In genomic region chr2:120185527-120186276, GRCm38 (mm10) we compare ENCODE assay signal across 10 mouse cellular contexts. TPM values are rescaled to one million over a fixed set of nuclear protein-coding genes. Genes with fewer than 3 reads are reported as not detected.
DNase-seq lines count a peak whose midpoint lies in the region; ATAC-seq and TF ChIP-seq lines count a peak whose summit lies in the region.
"Had no signal": no experiment of that assay in that cellular context is flagged by ENCODE, and none has a peak within 500 bp of the region (broad histone marks: within the 10 kb centered on the region; RNA-seq: fewer than 3 reads in every experiment).

No protein-coding gene starts in this region.

- ATAC-seq in embryonic facial prominence, embryonic 11.5 days (replicated peaks; ENCODE audit: insufficient number of reproducible peaks, low FRiP score, low TSS enrichment, low read depth), result no peak
- no peak for ATAC-seq in liver, postnatal 0 days
- no peak for ATAC-seq in liver, embryonic 12.5 days
- ATAC-seq in megakaryocyte-erythroid progenitor cell, adult 5-6 weeks (replicated peaks; ENCODE audit: low FRiP score, low TSS enrichment, poor library complexity, severe bottlenecking), result peak; percentile 50; the same call in 1 of the 2 replicates
- ATAC-seq in hindbrain, embryonic 13.5 days (ENCODE audit: low FRiP score), result no peak

- no peak overlapping the region for H3K4me2 ChIP-seq in embryonic facial prominence, embryonic 11.5 days (ENCODE audit: low read depth, low read length)
- no peak overlapping the region for H3K4me2 ChIP-seq in liver, postnatal 0 days (ENCODE audit: low read depth, low read length)
- H3K4me2 ChIP-seq in liver, embryonic 12.5 days, result no peak overlapping the region
- no peak overlapping the region for H3K4me2 ChIP-seq in hindbrain, embryonic 13.5 days
- H3K4me2 ChIP-seq: hindbrain, embryonic 15.5 days; limb, embryonic 15.5 days had no signal

- TF ChIP-seq EP300 in liver, postnatal 0 days (IDR thresholded peaks at IDR 0.05; ENCODE audit: low read depth), result no peak

- WGBS in embryonic facial prominence, embryonic 11.5 days, result 83% methylated on average over 6 of the region's 6 CpGs
- WGBS in embryonic facial prominence, embryonic 10.5 days, result 81% methylated on average over 6 of the region's 6 CpGs
- whole genome bisulfite sequencing in liver, postnatal 0 days (ENCODE audit: insufficient replicate concordance), result 68% methylated on average over 6 of the region's 6 CpGs
- 65% methylated on average over 6 of the region's 6 CpGs for WGBS in liver, embryonic 12.5 days (ENCODE audit: insufficient replicate concordance)
- 80% methylated on average over 6 of the region's 6 CpGs for WGBS in hindbrain, embryonic 13.5 days

- no peaks in the 10 kb centered on the region for H3K27me3 ChIP-seq in embryonic facial prominence, embryonic 11.5 days (ENCODE audit: control insufficient read depth, insufficient read depth, low read length)
- no peaks in the 10 kb centered on the region for H3K27me3 ChIP-seq in embryonic facial prominence, embryonic 10.5 days (replicated peaks; ENCODE audit: low read depth, poor library complexity, severe bottlenecking)
- H3K27me3 ChIP-seq in liver, postnatal 0 days (ENCODE audit: insufficient read depth, low read length), result no peaks in the 10 kb centered on the region
- H3K27me3 ChIP-seq in liver, embryonic 12.5 days (replicated peaks), result 0 out of 2 replicates have a peak, but pooled peaks cover 3% of the 10 kb centered on the region
- H3K27me3 ChIP-seq in hindbrain, embryonic 13.5 days, result no peaks in the 10 kb centered on the region
- H3K27me3 ChIP-seq: hindbrain, embryonic 15.5 days; limb, embryonic 15.5 days had no signal

- peak; percentile 7 for DNase-seq in embryonic facial prominence, embryonic 11.5 days (ENCODE audit: low spot score)
- no peak for DNase-seq in embryonic facial prominence, embryonic 10.5 days (ENCODE audit: low spot score)
- DNase-seq in liver, postnatal 0 days, result no peak
- peak; percentile 46 for DNase-seq in brain, adult 2 months (ENCODE audit: low read depth, low spot score)

- H3K4me3 ChIP-seq in embryonic facial prominence, embryonic 11.5 days (ENCODE audit: low read depth, low read length), result no peak overlapping the region
- no peak overlapping the region for H3K4me3 ChIP-seq in embryonic facial prominence, embryonic 10.5 days
- H3K4me3 ChIP-seq in liver, postnatal 0 days (ENCODE audit: low read depth, low read length), result no peak overlapping the region
- H3K4me3 ChIP-seq in liver, embryonic 12.5 days, result no peak overlapping the region
- no peak overlapping the region for H3K4me3 ChIP-seq in hindbrain, embryonic 13.5 days
- H3K4me3 ChIP-seq: hindbrain, embryonic 15.5 days; limb, embryonic 15.5 days had no signal

- TF ChIP-seq CTCF in liver, postnatal 0 days (IDR thresholded peaks at IDR 0.05; ENCODE audit: low read depth), result peak; percentile 44

- H3K4me1 ChIP-seq in embryonic facial prominence, embryonic 11.5 days (ENCODE audit: control insufficient read depth, insufficient read depth, low read length), result no peaks in the 10 kb centered on the region
- 0 out of 2 replicates have a peak, but pooled peaks cover 2% of the 10 kb centered on the region for H3K4me1 ChIP-seq in embryonic facial prominence, embryonic 10.5 days
- H3K4me1 ChIP-seq in liver, postnatal 0 days (ENCODE audit: insufficient read depth), result no peaks in the 10 kb centered on the region
- no peaks in the 10 kb centered on the region for H3K4me1 ChIP-seq in liver, embryonic 12.5 days
- H3K4me1 ChIP-seq in hindbrain, embryonic 13.5 days (replicated peaks), result no peaks in the 10 kb centered on the region
- H3K4me1 ChIP-seq: hindbrain, embryonic 15.5 days; limb, embryonic 15.5 days had no signal

- H3K9me3 ChIP-seq in embryonic facial prominence, embryonic 11.5 days (replicated peaks; ENCODE audit: control insufficient read depth, low read length), result no peaks in the 10 kb centered on the region
- H3K9me3 ChIP-seq in embryonic facial prominence, embryonic 10.5 days, result no peaks in the 10 kb centered on the region
- H3K9me3 ChIP-seq in liver, postnatal 0 days (ENCODE audit: low read length), result no peaks in the 10 kb centered on the region; the same call in 1 of the 2 replicates
- no peaks in the 10 kb centered on the region for H3K9me3 ChIP-seq in liver, embryonic 12.5 days (replicated peaks)
- H3K9me3 ChIP-seq in hindbrain, embryonic 13.5 days, result no peaks in the 10 kb centered on the region
- H3K9me3 ChIP-seq: G1E; hindbrain, embryonic 15.5 days; limb, embryonic 15.5 days had no signal

- no peak overlapping the region for H3K27ac ChIP-seq in embryonic facial prominence, embryonic 11.5 days (replicated peaks; ENCODE audit: low read depth, low read length)
- H3K27ac ChIP-seq in embryonic facial prominence, embryonic 10.5 days (replicated peaks), result no peak overlapping the region
- H3K27ac ChIP-seq in liver, postnatal 0 days (ENCODE audit: low read depth), result no peak overlapping the region
- no peak overlapping the region for H3K27ac ChIP-seq in liver, embryonic 12.5 days
- no peak overlapping the region for H3K27ac ChIP-seq in hindbrain, embryonic 13.5 days
- H3K27ac ChIP-seq: hindbrain, embryonic 15.5 days; limb, embryonic 15.5 days had no signal

- no peak overlapping the region for H3K9ac ChIP-seq in embryonic facial prominence, embryonic 11.5 days (replicated peaks; ENCODE audit: low read length)
- H3K9ac ChIP-seq in liver, postnatal 0 days (replicated peaks), result no peak overlapping the region
- no peak overlapping the region for H3K9ac ChIP-seq in liver, embryonic 12.5 days
- H3K9ac ChIP-seq in hindbrain, embryonic 13.5 days, result no peak overlapping the region
- H3K9ac ChIP-seq: hindbrain, embryonic 15.5 days; limb, embryonic 15.5 days had no signal

- no peaks in the 10 kb centered on the region for H3K36me3 ChIP-seq in embryonic facial prominence, embryonic 11.5 days (replicated peaks; ENCODE audit: control insufficient read depth, insufficient read depth, low read depth, low read length)
- no peaks in the 10 kb centered on the region for H3K36me3 ChIP-seq in embryonic facial prominence, embryonic 10.5 days (replicated peaks)
- H3K36me3 ChIP-seq in liver, postnatal 0 days (replicated peaks; ENCODE audit: insufficient read depth, low read length), result no peaks in the 10 kb centered on the region
- no peaks in the 10 kb centered on the region for H3K36me3 ChIP-seq in liver, embryonic 12.5 days
- H3K36me3 ChIP-seq in hindbrain, embryonic 13.5 days, result no peaks in the 10 kb centered on the region
- H3K36me3 ChIP-seq: G1E; hindbrain, embryonic 15.5 days; limb, embryonic 15.5 days had no signal

RNA-seq across cellular contexts. Expression of gene Ehd4, which starts 31.3 kb away (rescaled TPM):
- polyA plus RNA-seq in embryonic facial prominence, embryonic 11.5 days (2014; fragmentation: Nextera tagmentation; extraction: Ambion mirVana), result 11.9 and 13.7 TPM in 2 replicates
- polyA plus RNA-seq in embryonic facial prominence, embryonic 10.5 days (2016; fragmentation: Nextera tagmentation; extraction: Ambion mirVana), result 25.9 and 26.3 TPM in 2 replicates
- polyA plus RNA-seq in liver, postnatal 0 days (2015; fragmentation: Nextera tagmentation; extraction: Ambion mirVana), result 20.8 and 29.2 TPM in 2 replicates
- 27.2 and 28.7 TPM in 2 replicates for polyA plus RNA-seq in liver, embryonic 12.5 days (2016; fragmentation: Nextera tagmentation; extraction: Ambion mirVana)
- total RNA-seq in megakaryocyte-erythroid progenitor cell, adult 5-6 weeks (2014; fragmentation: Nextera tagmentation), result 17.8 and 17.9 TPM in 2 replicates
- total RNA-seq in megakaryocyte-erythroid progenitor cell, adult 5-6 weeks (2017), result 19.1 and 25.7 TPM in 2 replicates
- 16.1 and 19.9 TPM in 2 replicates for polyA plus RNA-seq in hindbrain, embryonic 13.5 days (2015; fragmentation: Nextera tagmentation; extraction: Ambion mirVana)

RNA-seq across cellular contexts. Expression of gene Pla2g4e, which starts 59.4 kb away (rescaled TPM):
- polyA plus RNA-seq in embryonic facial prominence, embryonic 11.5 days (2014; fragmentation: Nextera tagmentation; extraction: Ambion mirVana), result not detected in 2 replicates
- not detected in 2 replicates for polyA plus RNA-seq in embryonic facial prominence, embryonic 10.5 days (2016; fragmentation: Nextera tagmentation; extraction: Ambion mirVana)
- not detected in 2 replicates for polyA plus RNA-seq in liver, postnatal 0 days (2015; fragmentation: Nextera tagmentation; extraction: Ambion mirVana)
- polyA plus RNA-seq in liver, embryonic 12.5 days (2016; fragmentation: Nextera tagmentation; extraction: Ambion mirVana), result not detected in 2 replicates
- total RNA-seq in megakaryocyte-erythroid progenitor cell, adult 5-6 weeks (2014; fragmentation: Nextera tagmentation), result not detected in 2 replicates
- total RNA-seq in megakaryocyte-erythroid progenitor cell, adult 5-6 weeks (2017), result not detected in 2 replicates
- polyA plus RNA-seq in hindbrain, embryonic 13.5 days (2015; fragmentation: Nextera tagmentation; extraction: Ambion mirVana), result 1.2 and 2.0 TPM in 2 replicates
- polyA plus RNA-seq: G1E had no signal

Comparison
In these comparisons a context has a peak if more than half of its experiments do, and no peak if none do; other contexts are left out.
1. DNase-seq: peak in embryonic facial prominence, embryonic 11.5 days (single experiment) and brain, adult 2 months (single experiment); none in embryonic facial prominence, embryonic 10.5 days (single experiment) and liver, postnatal 0 days (single experiment).